Mouse (Mus musculus): ENCODE measurements at regions not wholly inside any gene's neighbourhood (a gene's known extent, or its start where the extent isn't known, plus 50 kb on each side); places are given as distances from the start of the nearest gene placed in this dataset.

GRCm38 (mm10) chr12:86830247-86830585, 54.4 kb downstream of the Irf2bpl start:
- in situ Hi-C loops (cut with MboI) = loop anchor here (5.0 kb wide), 1 partner anchor 62 kb away; no protein-coding TSS in a partner anchor

GRCm38 (mm10) chr12:86829581-86830246, 54.9 kb downstream of the Irf2bpl start:
- in situ Hi-C loops (cut with MboI) = loop anchor here (5.0 kb wide), 1 partner anchor 63 kb away; no protein-coding TSS in a partner anchor

GRCm38 (mm10) chr12:86827241-86827606, 57.4 kb downstream of the Irf2bpl start:
- in situ Hi-C loops (cut with MboI) = no loop called here

GRCm38 (mm10) chr12:86826420-86827240, 58.0 kb downstream of the Irf2bpl start:
- in situ Hi-C loops (cut with MboI) = no loop called here

GRCm38 (mm10) chr12:86825584-86826419, 58.8 kb downstream of the Irf2bpl start:
- in situ Hi-C loops (cut with MboI) = no loop called here

GRCm38 (mm10) chr12:86824860-86825583, 59.6 kb downstream of the Irf2bpl start:
- in situ Hi-C loops (cut with MboI) = no loop called here

GRCm38 (mm10) chr12:86823855-86824589, 60.6 kb downstream of the Irf2bpl start:
- in situ Hi-C loops (cut with MboI) = no loop called here

GRCm38 (mm10) chr12:86823488-86823854, 61.1 kb downstream of the Irf2bpl start:
- in situ Hi-C loops (cut with MboI) = no loop called here

- in situ Hi-C loops (cut with MboI) = no loop called here
Observed at GRCm38 (mm10) chr12:86821183-86821582, 63.4 kb downstream of the Irf2bpl start.

GRCm38 (mm10) chr12:86819568-86819967, 65.0 kb downstream of the Irf2bpl start:
- in situ Hi-C loops (cut with MboI) = no loop called here

- in situ Hi-C loops (cut with MboI) = no loop called here
Observed at GRCm38 (mm10) chr12:86819163-86819562, 65.4 kb downstream of the Irf2bpl start.

GRCm38 (mm10) chr12:86818201-86818600, 66.4 kb downstream of the Irf2bpl start:
- in situ Hi-C loops (cut with MboI) = no loop called here

GRCm38 (mm10) chr12:86816702-86817610, 67.6 kb downstream of the Irf2bpl start:
- in situ Hi-C loops (cut with MboI) = no loop called here

- in situ Hi-C loops (cut with MboI) = no loop called here
Observed at GRCm38 (mm10) chr12:86816171-86816701, 68.4 kb downstream of the Irf2bpl start.

- in situ Hi-C loops (cut with MboI) = no loop called here
Observed at GRCm38 (mm10) chr12:86814740-86815139, 69.9 kb downstream of the Irf2bpl start.

Data from mature B cell (primary cell).